Mouse (Mus musculus) NIH3T3 (cell line): ENCODE measurements around the gene Gfpt2.

Experiments
- DNase-seq: peaks from one replicate; pipeline ENCODE4 v3.0.0-alpha.2; 2012; ENCODE audit warnings: low read depth

Gfpt2 gene

DNA sequence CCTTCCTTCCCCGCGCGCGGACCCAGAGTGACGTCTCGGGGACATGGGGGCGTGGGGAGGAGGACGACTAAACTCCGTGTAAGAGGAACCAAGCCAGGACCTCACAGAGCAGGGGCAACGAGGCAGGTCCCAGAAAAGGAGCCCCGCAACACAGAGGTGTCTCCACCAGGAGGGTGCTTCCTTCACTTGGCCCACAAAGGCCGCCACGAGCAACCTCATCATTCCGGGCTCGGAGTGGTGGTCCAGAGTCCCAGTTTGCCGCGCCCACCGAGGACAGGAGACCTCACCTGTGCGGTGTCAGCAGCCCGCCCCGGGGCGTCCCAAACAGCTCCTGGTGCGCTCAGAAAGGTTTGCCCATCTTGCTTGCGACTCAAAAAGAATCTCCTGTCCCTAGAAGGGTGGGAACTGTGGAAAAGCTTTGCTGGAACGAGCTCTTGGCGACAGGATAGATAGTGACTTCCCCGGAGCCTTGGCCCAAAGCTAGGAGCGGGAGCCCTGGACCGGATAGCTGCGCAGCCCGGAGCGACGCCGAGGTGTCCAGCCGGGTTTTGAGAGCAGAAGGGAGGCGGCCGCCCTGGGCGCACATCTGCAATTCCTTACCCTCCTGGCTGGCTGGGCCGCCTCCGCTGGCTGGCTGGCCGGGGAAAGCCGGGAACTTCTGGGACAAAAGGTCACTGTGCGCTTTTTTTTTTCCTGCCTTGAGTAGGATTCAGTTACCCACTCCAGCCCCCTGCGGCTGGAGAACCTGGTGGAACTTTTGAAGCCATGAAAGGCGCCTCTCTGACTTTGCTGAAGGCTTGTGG is 565 bp downstream of the Gfpt2 start:
- peak; percentile 63 for DNase-seq

DNA sequence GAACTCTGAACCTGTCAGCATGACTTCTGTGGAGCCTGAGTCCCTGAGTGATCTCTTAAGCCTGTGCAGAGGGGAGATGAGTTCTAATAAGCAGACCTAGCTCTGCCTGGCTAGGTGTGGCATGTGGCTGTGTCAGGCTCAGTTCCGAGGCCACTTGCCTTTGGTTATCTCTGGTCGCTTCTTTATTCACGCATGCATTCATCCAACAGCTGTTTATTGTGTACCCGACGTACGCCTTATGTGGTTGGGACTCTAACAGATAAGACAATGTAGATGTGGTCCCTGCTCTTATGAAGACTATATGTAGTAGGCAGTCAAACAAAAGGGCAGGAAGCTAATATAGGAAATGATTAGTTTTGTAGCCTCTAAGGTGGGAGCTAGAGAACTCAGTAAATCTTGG is 5.0 kb downstream of the Gfpt2 start:
- DNase-seq: no peak

DNA sequence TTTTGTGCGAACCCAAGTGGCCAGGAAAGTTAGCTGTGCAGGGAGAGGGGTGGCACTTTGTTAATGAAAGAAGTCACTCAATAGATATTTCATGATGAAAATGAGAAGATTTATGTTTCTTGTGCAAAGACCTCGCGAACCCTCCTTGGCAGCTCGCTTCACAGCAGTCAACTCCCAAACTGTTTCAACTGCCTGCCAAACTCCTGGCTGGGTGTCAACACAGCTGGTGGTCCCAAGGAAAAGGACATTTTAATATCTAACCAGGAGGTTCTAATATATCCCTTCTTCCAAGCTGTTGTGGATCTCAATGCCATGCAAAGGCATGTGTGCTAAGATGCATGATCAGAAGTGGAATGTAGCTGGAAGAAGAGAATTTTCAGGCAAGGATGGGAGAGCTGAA is 7.5 kb downstream of the Gfpt2 start:
- DNase-seq: peak; percentile 49

DNA sequence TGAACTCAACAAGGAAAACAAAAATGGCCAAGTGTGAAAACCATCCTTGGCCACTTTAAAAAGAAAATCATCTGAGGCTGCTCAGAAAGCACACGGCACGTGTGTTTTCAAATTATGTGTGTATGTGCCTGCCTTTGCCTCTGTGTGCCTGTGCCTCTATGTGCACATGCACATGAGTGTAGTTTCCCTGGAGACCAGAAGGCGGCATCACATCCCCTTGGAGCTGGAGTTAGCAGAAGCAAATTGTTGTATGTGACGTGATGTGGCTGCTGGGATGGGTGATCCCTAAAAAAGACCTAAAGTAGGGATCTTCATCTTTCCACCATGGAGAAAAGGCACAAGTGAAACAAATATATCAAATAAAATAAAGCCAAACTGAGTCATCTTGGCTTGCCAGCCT is 9.8 kb downstream of the Gfpt2 start:
- no peak for DNase-seq

DNA sequence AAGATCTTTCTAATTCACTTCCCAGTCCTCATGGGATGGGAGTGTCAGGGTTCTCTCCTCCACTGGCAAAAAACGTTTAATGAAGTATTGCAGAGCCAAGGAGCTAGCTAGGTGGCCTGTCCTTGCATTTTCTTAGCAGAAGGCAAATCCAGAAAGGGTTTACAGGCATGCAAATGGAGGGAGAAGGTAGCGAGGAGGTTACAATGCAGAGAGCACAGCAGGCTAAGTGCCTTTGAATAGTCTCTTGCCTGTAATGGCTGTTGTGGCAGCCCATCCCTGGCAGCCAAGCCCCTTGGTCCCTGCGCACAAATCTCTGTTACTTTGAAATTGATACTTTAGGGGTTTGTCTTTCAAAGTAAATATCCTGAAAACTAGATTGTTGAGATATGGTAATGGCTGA is 12.2 kb downstream of the Gfpt2 start:
- DNase-seq: no peak

DNA sequence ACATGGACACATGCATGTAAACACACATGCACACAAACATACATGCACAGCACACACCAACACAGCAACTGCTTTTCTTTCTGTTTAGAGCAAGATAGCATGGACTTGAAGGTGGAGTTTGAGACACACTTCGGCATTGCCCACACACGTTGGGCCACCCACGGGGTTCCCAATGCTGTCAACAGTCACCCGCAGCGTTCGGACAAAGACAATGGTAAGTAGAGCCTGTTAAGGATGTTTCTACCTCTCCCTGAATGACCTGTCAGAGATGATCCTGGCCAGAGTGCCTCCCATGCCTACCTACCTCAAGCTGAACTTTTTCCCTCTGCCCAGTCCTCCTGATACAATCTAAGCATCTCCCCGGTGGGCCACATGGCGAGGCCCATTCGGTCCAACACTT is 15.0 kb downstream of the Gfpt2 start:
- no peak for DNase-seq

DNA sequence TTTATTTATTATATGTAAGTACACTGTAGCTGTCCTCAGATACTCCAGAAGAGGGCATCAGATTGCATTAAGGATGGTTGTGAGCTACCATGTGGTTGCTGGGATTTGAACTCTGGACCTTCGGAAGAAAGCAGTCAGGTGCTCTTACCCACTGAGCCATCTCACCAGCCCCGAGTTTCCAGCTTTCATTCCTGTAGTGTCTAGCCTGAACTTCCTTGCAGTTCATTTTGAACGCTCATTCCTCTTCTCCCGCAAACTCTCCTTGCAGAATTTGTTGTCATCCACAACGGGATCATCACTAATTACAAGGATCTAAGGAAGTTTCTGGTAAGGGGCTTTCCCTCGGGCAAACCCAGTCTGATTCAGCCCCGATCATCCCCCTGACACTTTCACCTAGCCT is 16.7 kb downstream of the Gfpt2 start:
- peak; percentile 11 for DNase-seq

DNA sequence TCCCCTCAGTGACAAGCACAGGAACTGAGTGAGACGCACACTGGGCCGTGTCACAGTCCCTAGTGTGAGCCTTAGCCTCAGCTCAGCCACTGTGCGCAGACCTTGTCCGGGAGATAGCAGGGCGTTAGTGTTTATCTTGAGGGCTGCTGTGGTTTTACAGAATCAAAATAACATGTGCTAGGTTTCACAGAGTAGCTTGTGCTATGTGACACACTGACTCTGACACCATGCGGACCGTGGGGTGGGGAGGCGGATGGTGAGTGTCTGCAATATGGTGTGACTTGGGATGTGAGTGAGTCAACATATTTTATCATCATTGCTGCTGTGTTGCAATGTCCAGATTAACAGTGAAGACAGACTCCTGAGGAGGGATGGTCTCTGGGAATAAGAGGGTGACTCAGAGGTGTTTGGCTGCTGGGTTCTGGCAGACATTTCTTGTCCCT is 17.1 kb downstream of the Gfpt2 start:
- peak; percentile 82 for DNase-seq

DNA sequence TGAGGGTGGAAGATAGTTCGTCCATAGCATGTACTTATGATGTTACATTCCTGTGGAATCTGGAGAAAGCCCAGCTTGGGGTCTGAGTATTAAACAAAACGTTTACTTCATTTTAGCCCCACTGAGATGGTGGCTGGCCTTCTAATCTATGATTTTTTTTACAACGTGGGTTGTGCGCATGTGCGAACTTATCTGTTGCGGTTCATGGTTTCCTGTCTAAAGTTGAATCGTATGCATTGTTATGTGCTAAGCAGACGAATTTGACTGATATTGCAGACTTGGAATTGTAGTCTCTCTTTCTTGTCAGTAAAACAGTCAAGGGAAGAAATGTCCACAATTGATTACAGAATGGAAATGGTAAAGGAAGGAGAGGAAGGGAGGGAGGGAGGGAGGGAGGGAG is 17.9 kb downstream of the Gfpt2 start:
- DNase-seq: no peak

DNA sequence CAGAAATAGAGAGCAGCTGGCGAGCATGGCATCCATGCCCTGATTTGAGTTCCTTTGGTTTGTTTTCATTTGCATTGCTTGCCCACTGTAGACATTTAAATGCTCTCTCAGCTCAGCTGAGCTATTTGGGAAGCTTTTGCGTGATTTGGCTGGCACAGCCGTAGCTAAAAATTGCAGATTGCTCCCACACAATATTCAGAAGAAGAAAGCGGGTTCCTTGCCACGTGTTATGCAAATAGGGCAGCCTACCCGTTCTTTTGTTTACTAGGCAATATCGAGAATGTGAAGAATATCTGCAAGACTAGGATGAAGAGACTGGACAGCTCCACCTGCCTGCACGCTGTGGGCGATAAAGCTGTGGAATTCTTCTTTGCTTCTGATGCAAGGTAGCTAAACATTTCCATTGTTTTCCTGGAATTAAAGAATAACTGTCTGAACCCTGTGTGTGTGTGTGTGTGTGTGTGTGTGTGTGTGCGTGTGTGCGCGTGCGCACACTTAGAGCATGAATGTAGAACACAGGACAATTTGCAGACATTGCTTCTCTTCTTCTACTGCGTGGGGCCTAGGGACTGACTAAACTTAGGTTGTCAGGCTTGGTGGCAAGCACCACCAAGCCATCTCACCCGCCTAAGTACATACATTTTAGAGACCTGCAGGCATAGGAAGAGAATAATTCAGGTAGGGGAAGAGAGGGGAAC is 25.0 kb downstream of the Gfpt2 start:
- no peak for DNase-seq

DNA sequence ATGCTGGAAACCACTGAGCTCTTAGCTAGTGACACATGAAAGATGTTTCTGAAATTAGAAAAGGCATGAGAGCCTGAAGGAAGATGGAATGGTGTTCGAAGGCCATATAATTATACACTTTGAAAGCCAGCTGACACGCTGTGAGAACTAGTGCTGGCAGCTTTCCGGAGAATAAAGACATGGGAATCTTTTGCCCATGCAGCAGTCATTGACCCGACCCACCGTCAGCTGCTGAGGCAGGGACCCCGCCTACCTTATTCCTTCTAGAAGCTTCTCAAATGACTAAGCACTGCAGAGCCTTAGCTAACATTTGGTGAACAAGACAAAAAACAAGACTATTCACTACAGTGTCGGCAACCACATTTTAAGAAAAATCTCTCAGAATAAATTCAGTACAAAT is 25.7 kb downstream of the Gfpt2 start:
- no peak for DNase-seq

DNA sequence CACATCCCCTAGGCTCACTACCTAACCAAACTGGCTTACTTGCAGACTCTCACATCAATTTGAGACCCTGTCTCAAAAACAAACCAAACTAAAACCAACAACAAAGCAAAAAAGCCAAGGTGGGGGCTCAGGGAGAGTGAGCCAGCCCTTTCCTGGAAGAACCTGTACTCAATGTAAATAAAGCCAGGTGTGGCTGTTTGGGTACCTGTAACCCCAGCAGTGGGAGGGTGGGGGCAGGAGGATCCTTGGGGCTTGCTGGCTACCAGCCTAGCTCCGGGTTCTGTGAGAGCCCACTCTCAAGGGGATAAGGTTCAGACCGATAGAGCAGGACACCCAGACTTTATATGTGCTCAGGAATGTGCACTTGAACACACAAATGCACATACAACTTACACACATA is 26.9 kb downstream of the Gfpt2 start:
- no peak for DNase-seq

DNA sequence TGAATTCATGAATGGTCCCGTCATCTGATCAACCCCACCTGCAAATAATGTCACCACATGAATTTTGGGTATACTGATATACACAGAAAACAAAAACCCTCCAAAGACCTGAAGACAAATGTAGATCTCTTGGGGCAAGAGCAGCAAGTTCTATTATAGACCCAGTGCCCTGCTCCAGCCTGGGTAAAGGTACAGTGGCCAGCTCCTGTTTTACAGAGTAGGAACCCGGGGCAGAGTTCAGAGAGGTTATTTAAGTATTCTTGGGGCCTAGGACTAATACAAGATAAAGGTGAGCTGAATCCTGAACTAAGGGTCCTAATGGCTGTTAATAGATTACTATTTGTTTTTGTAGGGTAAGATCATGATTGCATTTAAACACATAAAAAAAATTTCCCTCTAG is 27.6 kb downstream of the Gfpt2 start:
- DNase-seq: no peak

DNA sequence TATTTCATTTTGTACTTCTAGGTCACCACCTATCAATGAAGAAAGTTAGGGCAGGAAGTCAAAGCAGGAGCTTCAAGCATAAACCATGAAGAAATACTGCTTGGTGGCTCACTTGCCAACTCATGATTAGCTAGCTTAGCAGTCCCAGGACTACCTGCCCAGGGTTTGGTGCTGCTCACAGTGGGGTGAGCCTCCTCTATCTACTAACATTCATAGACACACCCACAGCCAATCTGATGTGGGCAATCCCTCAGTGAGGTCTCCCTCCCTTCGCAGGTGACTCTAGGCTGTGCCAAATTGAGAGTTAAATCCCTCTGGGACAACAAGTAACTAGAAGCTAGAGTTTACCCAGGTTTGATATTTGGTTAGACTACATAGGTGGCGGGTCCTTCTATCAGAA is 28.4 kb downstream of the Gfpt2 start:
- DNase-seq: no peak

DNA sequence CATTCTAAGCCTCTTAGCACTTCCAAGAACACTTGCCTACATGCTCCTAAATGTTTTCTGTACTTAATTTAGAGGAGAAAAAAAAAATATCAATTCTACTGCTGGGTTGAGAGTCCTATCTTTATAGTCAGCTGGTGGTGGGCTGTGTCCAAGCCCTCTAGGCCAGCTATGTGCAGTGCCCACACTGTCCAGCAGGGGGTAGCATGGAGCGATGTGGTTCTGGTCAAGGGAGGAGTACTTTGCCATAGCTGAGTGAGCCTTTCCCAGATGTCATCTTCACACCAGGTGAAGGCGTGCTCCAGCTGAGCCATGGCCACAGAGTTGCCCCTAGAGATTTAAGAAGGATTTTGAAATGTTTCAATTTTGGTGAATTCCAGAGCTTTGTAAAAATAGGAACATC is 30.9 kb downstream of the Gfpt2 start:
- peak; percentile 69 for DNase-seq

DNA sequence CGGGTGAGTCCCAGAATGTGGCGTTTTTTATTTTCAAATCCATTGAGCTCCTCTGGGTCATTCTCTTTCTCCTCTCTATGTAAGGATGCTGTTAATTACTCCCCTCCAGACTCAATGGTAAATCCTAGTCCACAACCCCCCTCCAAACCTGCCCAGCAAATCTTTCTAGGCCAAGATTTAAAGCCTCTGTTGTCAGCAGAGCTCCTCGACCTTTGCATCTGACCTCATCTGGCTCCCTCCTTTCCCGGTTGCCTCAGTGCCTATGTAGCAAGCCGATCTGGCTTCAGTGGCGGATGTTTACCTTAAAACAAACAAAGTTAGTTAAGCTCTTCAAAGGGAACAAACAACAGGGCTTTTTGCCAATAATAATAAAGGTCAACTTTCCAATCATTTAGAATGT is 33.3 kb downstream of the Gfpt2 start:
- DNase-seq: no peak

DNA sequence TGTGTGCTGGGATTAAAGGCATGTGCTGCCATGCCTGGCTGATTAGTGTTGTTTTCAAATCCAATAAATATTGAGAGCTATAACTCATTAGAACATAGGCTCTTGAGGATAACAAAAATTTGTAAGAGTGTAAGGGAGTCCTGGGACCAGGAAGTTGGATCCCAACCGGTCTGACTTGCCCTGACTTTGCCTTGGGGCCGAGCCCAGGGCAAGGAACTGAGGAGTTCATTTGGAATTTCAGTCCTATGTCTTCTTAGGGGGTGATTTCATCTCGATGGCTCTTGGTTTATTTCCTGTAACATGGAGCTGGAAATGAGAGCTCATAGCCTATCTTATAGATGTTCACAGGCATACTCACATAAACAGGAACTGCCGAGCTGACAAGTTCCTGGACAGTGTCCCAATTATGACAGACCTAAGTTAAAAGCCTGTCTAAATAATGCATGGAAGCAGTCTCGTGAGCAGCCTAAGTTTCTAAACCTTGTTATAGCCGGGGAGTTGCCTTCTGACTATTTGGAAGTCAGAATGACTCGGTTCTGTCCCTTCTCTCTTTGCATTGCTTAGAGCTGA is 35.3 kb downstream of the Gfpt2 start:
- peak; percentile 36 for DNase-seq

DNA sequence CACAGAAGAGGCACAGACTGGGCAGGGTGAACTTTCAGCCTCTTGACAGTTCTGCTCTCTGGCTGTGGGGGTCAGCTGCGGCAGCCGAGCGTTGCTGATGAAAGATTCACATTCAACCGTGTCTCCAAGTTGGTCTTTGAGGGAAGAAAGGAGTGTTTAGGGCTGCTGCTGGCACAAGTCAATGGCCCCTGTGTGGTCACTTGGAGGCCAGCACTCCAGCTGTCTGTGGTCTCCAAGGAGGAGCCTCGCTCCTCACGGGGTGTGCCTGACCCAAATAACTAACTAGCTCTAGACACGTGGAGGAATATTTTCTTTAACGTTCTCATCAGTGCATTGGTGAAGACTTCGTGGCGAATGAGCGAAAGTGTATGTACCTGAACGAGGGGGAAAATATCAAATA is 38.0 kb downstream of the Gfpt2 start:
- no peak for DNase-seq

DNA sequence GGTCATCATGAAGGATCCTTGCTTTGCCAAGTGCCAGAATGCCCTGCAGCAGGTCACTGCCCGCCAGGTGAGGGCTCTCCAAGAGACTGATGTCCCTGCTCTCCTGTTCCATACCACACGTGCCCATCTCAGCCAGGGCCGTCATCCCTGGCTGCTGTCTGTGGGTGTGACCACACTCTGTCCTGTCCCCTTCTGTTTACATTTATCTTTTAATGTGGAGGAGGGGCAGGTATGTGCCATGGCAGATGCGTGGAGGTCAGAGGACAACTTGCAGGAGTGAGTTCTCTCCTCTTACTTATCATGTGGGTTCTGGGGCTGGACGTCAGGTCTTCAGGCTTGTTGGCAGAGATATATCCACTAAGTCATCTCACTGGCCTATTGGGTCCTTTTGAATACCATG is 39.0 kb downstream of the Gfpt2 start:
- no peak for DNase-seq

DNA sequence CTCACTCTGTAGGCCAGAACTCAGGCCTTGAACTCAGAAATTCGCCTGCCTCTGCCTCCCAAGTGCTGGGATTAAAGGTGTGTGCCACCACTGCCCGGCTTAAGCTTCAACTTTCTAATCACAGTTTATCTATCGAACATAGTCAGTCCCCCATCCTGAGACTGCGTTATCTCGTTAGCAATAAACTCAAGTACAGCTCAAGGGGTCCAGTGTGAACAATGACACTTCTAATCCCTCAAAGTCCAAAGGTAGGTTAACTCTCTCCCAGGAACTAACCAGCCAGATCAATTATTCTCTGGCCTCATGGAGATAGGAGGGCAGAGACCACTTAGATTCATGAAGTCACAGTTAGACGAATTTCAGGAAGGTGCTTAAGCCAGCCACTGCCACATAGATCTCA is 40.3 kb downstream of the Gfpt2 start:
- DNase-seq: no peak

DNA sequence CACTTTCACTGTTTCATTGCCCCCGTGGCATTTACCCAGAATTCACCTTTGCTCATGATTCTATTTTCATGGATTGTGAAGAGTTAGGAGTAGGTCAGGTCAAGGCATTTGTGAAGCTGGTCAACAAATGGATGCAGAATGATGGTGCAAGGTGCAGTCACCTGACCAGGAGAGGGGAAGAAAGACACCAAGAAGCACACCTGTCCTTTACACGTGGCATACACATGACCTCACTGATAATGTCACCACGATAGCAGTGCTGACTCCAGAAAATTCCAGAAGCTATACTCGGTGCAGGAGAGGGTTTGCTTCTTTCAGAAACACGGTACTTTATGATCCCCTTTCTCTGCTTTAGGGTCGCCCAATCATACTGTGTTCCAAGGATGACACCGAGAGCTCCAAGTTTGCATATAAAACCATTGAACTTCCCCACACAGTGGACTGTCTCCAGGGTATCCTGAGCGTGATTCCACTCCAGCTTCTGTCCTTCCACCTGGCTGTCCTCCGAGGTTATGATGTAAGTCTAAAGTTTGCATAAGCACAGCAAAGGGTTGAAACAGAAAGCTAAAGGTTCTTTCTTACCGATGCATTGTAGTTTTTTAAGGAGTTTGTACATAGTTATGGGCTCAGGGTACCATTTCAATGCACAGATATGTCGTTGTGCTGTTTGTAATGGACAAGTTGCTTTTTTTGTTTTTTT is 41.4 kb downstream of the Gfpt2 start:
- DNase-seq: no peak

DNA sequence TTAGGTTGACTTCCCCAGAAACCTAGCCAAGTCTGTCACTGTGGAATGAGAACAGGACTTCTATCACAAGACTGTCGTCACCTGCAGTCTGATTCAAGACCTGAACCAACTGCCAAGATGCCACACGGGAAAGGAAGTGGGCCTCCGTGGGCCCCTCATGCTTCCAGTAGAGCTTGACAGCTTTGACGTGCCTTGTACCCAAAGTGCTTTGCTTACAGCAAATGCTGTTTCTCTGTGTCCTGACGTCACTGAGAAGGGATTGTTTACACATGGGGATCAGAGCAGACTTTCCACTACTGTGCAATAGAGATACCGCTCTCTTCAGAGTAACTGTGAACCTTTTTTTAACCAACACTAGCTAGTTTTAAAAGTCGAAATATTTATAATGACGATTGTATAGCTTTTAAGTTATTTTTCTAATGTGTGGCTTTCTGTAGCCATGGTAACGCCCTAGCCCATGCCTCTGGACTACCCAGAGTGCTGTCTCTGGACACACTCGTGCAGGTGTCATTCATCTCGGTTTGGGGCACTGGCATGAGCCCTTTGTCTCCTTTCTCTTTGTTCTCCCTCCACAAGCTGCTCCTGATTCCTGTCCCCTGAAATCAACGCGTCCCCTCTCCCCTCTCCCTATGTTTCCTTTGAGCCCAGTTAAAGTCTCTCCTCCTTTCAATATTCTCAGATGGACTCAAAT is 43.9 kb downstream of the Gfpt2 start:
- DNase-seq: no peak
